Mouse (Mus musculus) frontal cortex, postnatal 14 days (tissue): ENCODE data around the gene Hist1h4i.

Source experiments
- DNase-seq, 2 experiments: peaks; one replicate each; pipeline ENCODE4 v3.0.0; 2022; ENCODE audit warnings: low spot score in 2 of 2

The Hist1h4i gene

GRCm38 (mm10) chr13:22008707-22009106 is 32.5 kb downstream of the Hist1h4i start:
- no peak for DNase-seq

GRCm38 (mm10) chr13:22007872-22008271 is 33.3 kb downstream of the Hist1h4i start:
- DNase-seq: no peak

DNA sequence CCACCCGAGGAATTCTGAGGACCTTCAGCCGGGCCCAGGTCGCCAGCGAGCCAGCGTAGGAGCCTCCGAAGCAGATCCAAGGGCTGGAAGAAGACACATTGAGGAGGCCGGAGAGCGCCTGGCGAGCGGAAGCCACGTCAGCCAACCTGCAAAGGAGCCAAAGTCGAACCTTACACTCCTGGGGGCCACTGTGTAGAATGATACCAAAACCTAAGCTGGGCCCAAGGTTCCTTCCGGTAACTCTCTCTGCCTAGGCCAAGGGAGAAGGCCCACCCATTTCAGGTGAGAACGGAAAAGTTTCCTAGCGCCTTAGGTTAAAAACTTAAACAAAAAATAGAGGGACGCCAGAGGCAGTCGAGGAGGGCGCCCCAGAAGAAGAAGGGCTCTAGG is 34.0 kb downstream of the Hist1h4i start:
- no peak for DNase-seq

DNA sequence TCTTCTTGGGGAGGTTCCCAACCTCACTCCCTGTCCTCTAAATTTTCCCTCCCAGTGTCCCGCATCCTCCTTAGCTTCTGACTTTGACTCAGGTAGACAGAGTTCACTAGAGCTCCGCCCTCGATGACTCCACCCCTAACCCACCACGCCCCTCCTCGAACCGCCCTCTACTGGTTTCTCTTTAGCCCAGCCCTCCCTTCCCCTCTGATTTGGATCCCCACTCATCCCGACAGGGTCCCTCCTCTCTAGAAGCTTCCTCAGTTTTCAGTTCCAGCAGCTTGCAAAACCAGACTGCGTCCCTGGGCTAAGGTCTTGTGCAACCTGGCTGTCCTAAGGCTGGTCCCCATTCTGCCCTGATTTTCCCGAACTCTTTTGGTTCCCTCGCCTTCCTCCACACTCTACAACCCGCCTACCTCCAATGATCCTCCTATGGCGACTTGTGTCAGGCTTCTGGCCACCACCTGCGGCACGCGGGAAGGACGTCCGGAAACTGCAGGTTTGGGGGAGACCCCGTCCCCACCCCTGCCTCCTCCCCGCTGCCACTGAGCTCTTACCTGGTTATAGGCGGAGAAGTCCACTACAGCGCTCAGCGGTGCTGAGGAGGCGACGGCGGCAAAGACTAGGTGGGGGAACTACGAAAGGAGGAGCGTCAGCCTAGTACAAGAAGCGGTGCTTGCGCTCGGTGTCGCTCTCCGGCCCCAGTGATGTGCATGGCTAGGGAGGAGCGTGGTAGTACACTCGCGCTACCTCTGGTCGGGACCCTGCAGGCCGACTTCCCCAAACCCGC is 34.6 kb downstream of the Hist1h4i start:
- no peak for DNase-seq

GRCm38 (mm10) chr13:22005605-22006333 is 35.4 kb downstream of the Hist1h4i start:
- DNase-seq: no peak

- DNase-seq: no peak
Observed at GRCm38 (mm10) chr13:22001823-22002222, 39.3 kb downstream of the Hist1h4i start.

GRCm38 (mm10) chr13:22001346-22001745 is 39.8 kb downstream of the Hist1h4i start:
- DNase-seq: no peak

- DNase-seq: no peak
Observed at GRCm38 (mm10) chr13:21999147-21999546, 42.0 kb downstream of the Hist1h4i start.

DNA sequence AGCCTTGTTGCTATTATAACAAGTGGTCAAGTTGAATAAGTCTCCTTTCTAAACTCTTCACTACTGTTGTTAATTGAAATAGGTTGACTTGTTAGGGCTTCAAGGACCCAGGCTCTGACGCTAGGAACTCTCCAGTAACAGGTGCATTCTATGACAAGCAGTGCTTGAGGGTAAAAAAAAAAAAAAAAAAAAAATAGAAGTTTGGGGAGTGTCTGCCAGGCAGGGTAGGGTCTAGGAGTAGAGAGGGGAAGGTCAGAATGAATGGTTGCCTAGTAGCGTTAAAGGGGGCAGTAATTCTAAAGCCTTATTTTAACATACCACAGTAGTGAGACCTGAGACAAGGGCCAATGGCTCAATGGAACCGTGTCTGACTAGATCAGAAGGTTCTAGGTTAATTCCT is 42.8 kb downstream of the Hist1h4i start:
- no peak for DNase-seq

GRCm38 (mm10) chr13:21997821-21998220 is 43.3 kb downstream of the Hist1h4i start:
- DNase-seq: no peak

DNA sequence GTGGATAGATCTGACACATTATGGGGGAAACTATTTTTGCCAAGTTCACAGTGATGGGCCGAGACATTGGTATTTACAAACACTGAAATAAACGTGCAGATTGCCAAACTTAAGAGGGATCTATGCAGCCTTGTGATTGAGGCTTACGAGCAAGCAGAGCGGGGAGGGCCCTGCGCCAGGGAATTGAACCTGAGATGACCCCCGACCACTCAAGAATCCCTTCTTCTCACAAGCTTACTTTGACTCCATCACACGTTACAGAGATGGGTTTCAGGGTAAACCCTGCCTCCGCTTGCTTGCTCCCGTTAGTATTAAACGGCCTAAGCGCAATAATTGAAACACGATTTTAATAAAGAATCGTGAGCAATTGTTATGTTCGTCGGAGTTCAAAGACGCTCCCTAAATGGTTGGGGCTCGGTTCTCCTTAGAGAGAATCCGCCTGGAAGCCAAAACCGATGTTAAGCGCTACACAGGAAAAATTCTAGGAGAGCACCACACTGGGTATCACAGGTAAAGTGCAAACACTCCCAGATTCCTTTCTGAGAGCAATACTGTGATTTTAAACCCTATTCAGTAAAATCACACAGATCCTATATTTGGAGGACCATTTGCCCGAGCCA is 43.9 kb downstream of the Hist1h4i start:
- DNase-seq: no peak

DNA sequence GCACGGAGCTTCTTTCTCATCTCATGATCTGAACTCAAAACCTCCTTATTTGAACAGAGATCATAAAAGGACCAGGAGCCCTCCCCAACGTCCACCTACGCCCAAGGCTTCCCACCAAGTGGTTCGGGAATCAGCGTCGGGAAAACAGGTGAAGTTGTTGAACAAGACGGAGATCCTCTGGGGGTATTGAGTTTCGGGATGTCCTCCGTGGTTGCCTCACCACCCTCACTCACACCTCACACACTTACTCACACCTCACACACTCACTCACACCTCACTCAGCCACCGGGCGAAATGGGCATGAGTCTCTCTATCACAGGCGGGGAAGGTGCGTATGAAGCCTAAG is 44.3 kb downstream of the Hist1h4i start:
- DNase-seq: no peak

- no peak for DNase-seq
Observed at GRCm38 (mm10) chr13:21996101-21996839, 44.9 kb downstream of the Hist1h4i start.

GRCm38 (mm10) chr13:21995331-21995914 is 45.7 kb downstream of the Hist1h4i start:
- no peak for DNase-seq

DNA sequence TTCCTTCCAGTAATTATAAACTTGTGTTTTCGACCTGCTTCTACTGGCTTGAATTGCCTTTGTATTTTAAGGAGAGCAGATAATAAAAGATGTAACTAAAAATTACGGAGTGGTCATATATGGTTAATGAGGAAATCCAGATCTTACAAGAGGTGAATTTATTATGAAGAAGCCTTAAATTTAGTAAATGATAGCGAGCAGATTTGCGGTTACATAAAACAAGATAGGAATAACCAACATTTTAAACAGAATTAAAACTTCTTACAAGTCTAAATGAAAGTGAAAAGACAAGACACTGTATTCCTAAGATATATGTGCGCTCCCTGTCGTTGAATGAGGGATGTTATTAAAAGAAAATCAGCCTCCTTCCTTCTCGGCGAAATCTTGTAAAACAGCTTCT is 46.3 kb downstream of the Hist1h4i start:
- DNase-seq: no peak

DNA sequence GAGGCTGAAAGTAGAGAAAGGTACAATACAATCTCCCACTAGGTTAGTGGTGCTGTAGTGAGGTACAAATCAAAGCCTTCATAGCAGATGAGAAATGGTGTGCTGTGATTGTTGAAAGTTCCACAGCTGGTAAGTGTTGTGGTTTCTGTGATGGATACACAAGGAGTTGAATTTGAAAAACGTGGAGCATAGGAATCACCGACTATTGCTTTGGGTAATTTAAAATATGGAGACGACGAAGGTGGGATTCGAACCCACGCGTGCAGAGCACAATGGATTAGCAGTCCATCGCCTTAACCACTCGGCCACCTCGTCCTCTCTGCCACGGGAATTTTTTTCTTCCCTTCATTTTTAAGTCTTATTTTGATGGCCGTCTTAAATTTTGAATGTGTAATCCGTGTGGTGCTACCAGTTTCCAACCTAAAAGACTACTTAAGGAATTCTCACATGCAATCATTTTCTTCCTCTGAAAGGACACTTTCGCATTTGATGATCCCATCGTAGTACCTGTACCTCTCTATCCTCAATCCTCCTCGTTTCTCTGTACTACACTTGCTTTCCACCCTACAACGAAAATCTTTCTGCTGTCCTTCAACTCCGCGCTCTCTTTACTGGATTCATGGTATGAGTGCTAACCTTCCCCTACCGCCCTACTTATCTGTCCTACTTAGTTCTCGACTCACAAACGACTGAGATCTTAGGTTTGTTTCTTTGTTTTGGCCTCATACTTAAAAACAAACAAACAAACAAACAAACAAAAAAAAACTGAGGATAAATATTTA is 47.0 kb downstream of the Hist1h4i start:
- DNase-seq: no peak

GRCm38 (mm10) chr13:21992550-21992949 is 48.6 kb downstream of the Hist1h4i start:
- no peak for DNase-seq
